Comparison of ENCODE assay signal across 10 mouse cellular contexts in genomic region chr8:86028646-86029312, GRCm38 (mm10).
DNase-seq lines count a peak whose midpoint lies in the region; ATAC-seq and TF ChIP-seq lines count a peak whose summit lies in the region.
"Had no signal": no experiment of that assay in that cellular context is flagged by ENCODE, and none has a peak within 500 bp of the region (broad histone marks: within the 10 kb centered on the region; RNA-seq: fewer than 3 reads in every experiment).

No protein-coding gene starts in this region.

- no peak overlapping the region for H3K4me3 ChIP-seq in lung, embryonic 14.5 days (ENCODE audit: low read depth, low read length)
- H3K4me3 ChIP-seq in hindbrain, embryonic 11.5 days (ENCODE audit: low read depth, low read length), result no peak overlapping the region
- H3K4me3 ChIP-seq: embryonic facial prominence, embryonic 10.5 days; lung, embryonic 15.5 days had no signal

- TF ChIP-seq CTCF in lung, embryonic 14.5 days (IDR thresholded peaks at IDR 0.05; ENCODE audit: low read depth), result no peak

- H3K27me3 ChIP-seq in lung, embryonic 14.5 days (ENCODE audit: insufficient read depth, low read length), result no peaks in the 10 kb centered on the region
- H3K27me3 ChIP-seq in hindbrain, embryonic 11.5 days (ENCODE audit: control insufficient read depth, insufficient read depth, low read length), result no peaks in the 10 kb centered on the region
- H3K27me3 ChIP-seq: lung, embryonic 15.5 days had no signal

- no peak overlapping the region for H3K27ac ChIP-seq in lung, embryonic 14.5 days (ENCODE audit: low read depth)
- H3K27ac ChIP-seq in hindbrain, embryonic 11.5 days (ENCODE audit: low read depth, low read length), result no peak overlapping the region
- H3K27ac ChIP-seq: embryonic facial prominence, embryonic 10.5 days; lung, embryonic 15.5 days had no signal

- peak; percentile 4 for DNase-seq in lung, embryonic 14.5 days
- no peak for DNase-seq in lung, postnatal 36 days
- DNase-seq in cerebellum, postnatal 36 days, result peak; percentile 72 to 73
- DNase-seq in layer of hippocampus, postnatal 25 days (ENCODE audit: extremely low spot score in 1 of 2, low spot score in 1 of 2), result peak; percentile 13 to 27
- DNase-seq in spleen, postnatal 10 days (ENCODE audit: low spot score in 2 of 2), result no peak
- DNase-seq in hindbrain, embryonic 11.5 days (ENCODE audit: low spot score), result no peak
- DNase-seq: thymus, adult 18-20 months had no signal

- no peak overlapping the region for H3K9ac ChIP-seq in lung, embryonic 14.5 days
- H3K9ac ChIP-seq in hindbrain, embryonic 11.5 days (ENCODE audit: low read depth, low read length), result no peak overlapping the region
- H3K9ac ChIP-seq: lung, embryonic 15.5 days had no signal

- no peak overlapping the region for H3K4me2 ChIP-seq in lung, embryonic 14.5 days
- H3K4me2 ChIP-seq in hindbrain, embryonic 11.5 days (replicated peaks; ENCODE audit: low read depth, low read length), result no peak overlapping the region
- H3K4me2 ChIP-seq: lung, embryonic 15.5 days had no signal

- no peak for ATAC-seq in lung, embryonic 14.5 days (ENCODE audit: insufficient read depth)
- no peak for ATAC-seq in activated CD4-positive, CD25-positive, alpha-beta regulatory T cell, adult 4 months
- ATAC-seq in hindbrain, embryonic 11.5 days (ENCODE audit: low FRiP score), result no peak

- H3K36me3 ChIP-seq in lung, embryonic 14.5 days (ENCODE audit: insufficient read depth), result no peaks in the 10 kb centered on the region
- H3K36me3 ChIP-seq in hindbrain, embryonic 11.5 days (ENCODE audit: control insufficient read depth, insufficient read depth, low read length), result no peaks in the 10 kb centered on the region
- H3K36me3 ChIP-seq: lung, embryonic 15.5 days had no signal

- 71% methylated on average over 6 of the region's 6 CpGs for WGBS in lung, embryonic 14.5 days
- WGBS in hindbrain, embryonic 11.5 days, result 89% methylated on average over 6 of the region's 6 CpGs

- H3K4me1 ChIP-seq in lung, embryonic 14.5 days (ENCODE audit: insufficient read depth), result no peaks in the 10 kb centered on the region
- H3K4me1 ChIP-seq in hindbrain, embryonic 11.5 days (replicated peaks; ENCODE audit: control insufficient read depth, insufficient read depth, low read length), result no peaks in the 10 kb centered on the region
- H3K4me1 ChIP-seq: embryonic facial prominence, embryonic 10.5 days; lung, embryonic 15.5 days had no signal

- no peaks in the 10 kb centered on the region for H3K9me3 ChIP-seq in lung, embryonic 14.5 days (ENCODE audit: low read depth, low read length)
- H3K9me3 ChIP-seq in hindbrain, embryonic 11.5 days (ENCODE audit: control insufficient read depth, low read length), result no peaks in the 10 kb centered on the region
- H3K9me3 ChIP-seq: embryonic facial prominence, embryonic 10.5 days; lung, embryonic 15.5 days had no signal

Comparison
In these comparisons a context has a peak if more than half of its experiments do, and no peak if none do; other contexts are left out.
1. DNase-seq: peak in lung, embryonic 14.5 days (single experiment), cerebellum, postnatal 36 days (2 of 2) and layer of hippocampus, postnatal 25 days (2 of 2); none in lung, postnatal 36 days (single experiment), spleen, postnatal 10 days (0 of 2) and hindbrain, embryonic 11.5 days (single experiment).